Mouse (Mus musculus) 3134 (cell line): ENCODE data around the gene Spint1.

Source experiments
- DNase-seq: peaks from one replicate; pipeline ENCODE4 v3.0.0-alpha.2; 2011; ENCODE audit warnings: low spot score; ENCODE audit not compliant: insufficient read length; ENCODE audit errors: extremely low read depth

Spint1 gene

GRCm38 (mm10) chr2:119240819-119241186 is 3.6 kb downstream of the Spint1 start:
- DNase-seq, result no peak

- DNase-seq, result no peak
These were observed 5.4 kb downstream of the Spint1 start for GRCm38 (mm10) chr2:119242548-119242947.

DNA sequence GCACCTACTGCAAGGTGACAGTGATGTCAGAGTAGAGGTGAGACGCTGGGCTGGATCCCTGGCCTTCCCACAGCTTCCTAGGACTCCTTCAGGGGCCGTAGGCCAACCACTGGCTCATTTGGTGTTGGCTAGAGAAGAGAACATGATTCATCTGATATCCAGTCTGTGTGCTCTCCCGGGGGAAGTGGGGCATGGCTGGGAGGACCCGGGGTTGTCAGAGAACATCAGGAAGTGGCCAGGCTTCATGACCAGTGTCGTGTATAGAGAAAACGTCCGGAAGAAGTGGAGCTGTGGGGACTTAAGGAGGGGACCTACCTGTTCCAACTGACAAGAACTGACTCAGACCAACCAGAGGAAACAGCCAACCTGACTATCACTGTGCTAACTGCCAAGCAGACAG is 8.1 kb downstream of the Spint1 start:
- no peak for DNase-seq

- DNase-seq, result no peak
These were observed 10.7 kb downstream of the Spint1 start for GRCm38 (mm10) chr2:119247904-119248303.

DNA sequence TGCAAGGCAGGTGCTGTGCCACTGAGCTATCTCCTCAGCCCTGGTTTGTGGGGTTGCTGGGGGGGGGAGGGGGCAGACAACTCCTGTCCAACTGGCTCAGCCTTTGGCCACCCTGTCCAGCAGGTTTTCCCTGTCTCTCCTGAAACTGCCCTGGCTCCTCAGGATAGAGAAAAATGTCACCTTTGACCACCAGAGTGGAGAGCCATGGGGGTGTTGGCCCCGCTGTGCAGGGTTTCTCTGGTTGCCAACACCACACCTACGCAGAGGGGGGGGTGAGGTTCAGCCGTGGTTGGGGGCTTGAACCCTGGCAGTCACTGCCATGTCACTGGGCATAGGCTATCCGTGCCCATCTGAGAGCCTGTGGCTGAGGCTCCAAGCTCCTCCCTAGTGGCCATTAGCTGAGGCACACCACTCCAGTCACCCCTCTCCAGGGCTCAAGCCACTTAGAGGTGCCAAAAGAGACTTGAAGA is 12.5 kb downstream of the Spint1 start:
- DNase-seq, result no peak

- no peak for DNase-seq
These were observed 13.2 kb downstream of the Spint1 start for GRCm38 (mm10) chr2:119250377-119250776.

DNA sequence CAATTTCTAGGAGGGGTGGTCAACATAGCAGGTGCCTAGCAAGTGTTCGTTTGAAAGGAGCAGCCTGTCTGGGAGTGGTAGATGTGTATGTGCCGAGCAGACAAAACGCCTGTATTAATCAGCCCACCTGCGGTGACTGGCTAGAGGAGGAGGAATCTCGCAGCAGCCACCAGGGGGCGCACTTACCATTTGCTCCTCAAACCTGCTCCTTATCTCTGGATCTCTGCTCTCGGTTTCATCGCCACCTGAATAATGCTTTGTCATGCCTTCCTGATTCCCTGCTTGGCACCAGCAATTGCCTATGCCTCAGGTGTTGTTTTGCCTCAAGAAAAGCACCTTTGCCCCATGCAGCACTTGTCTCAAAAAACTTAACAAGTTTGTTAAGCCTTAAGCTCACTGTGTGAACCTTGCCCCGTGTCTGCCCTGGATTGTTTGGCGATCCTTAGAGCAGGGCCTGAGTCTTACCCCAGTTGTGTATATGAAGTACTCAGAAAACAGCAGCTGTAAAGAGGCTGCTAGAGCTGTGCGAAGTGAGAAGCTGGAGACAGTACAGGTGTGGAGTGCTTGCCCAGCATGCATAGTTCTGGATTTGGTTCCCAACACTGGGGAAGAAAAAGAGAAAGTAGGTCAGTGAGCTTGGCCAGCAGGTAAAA is 13.8 kb downstream of the Spint1 start:
- peak; percentile 54 for DNase-seq

GRCm38 (mm10) chr2:119254976-119255375 is 17.8 kb downstream of the Spint1 start:
- no peak for DNase-seq

- no peak for DNase-seq
These were observed 23.4 kb downstream of the Spint1 start for GRCm38 (mm10) chr2:119260518-119260917.

GRCm38 (mm10) chr2:119261326-119261725 is 24.2 kb downstream of the Spint1 start:
- no peak for DNase-seq

GRCm38 (mm10) chr2:119262978-119263377 is 25.8 kb downstream of the Spint1 start:
- peak; percentile 94 for DNase-seq

DNA sequence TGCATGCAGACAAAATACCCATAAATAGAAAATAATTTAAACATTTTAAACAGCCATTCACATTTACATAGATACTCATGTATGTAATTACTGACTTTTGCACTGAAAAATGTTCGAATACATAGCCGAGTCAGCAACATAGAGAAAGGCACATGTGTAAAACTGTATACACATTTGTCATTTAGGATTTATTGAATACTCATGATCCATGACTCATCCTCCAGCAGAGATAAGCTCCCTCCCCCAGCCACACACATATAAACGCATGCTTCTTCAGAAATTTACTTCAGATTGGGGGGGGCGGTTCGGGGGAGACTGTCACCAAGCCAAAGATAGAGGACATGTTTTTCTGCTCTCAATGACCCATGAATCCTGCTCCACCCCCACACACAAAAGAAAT is 26.7 kb downstream of the Spint1 start:
- no peak for DNase-seq

GRCm38 (mm10) chr2:119270286-119270642 is 33.1 kb downstream of the Spint1 start:
- DNase-seq, result no peak

DNA sequence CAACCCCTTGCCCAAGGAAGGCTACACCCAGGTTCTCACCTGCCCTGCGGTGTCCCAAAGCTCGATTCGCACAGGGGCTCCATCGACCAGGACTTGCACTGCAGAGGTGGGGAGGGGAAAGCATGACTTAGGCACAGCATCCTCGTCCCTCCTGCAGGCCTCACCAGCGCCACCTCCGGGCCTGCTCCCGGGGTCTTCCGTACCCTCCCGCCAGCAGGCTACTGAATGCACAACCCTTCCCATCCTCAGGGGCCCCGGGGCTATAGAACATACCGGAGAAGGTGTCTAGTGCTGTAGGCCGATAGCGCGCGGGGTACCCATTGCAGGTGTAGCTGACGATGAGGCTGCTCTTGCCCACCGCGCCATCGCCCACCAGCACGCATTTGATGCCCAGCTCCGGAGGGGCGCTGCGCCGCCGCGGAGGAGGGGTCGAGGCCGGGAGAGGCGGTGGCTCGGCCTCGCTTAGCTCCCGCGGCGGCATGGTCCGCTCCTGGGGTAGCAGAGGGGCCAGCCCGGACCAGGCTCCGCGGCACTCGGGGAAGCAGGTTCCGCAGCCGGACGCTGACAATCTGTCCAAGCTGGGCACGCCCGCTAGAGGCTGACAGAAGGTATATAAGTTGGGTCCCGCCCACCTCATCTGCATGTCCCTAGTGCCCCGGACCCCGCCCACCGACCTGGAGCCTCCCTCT is 33.6 kb downstream of the Spint1 start, which contains the start of gene Rhov:
Rhov (minus strand) TSS at position 630 of the 689 bp plus-strand sequence.
- no peak for DNase-seq

GRCm38 (mm10) chr2:119274126-119274525 is 37.0 kb downstream of the Spint1 start:
- no peak for DNase-seq

GRCm38 (mm10) chr2:119276926-119277325 is 39.8 kb downstream of the Spint1 start:
- DNase-seq, result no peak

- no peak for DNase-seq
These were observed 40.6 kb downstream of the Spint1 start for GRCm38 (mm10) chr2:119277810-119278209.

GRCm38 (mm10) chr2:119281899-119282565 is 44.9 kb downstream of the Spint1 start:
- no peak for DNase-seq

DNA sequence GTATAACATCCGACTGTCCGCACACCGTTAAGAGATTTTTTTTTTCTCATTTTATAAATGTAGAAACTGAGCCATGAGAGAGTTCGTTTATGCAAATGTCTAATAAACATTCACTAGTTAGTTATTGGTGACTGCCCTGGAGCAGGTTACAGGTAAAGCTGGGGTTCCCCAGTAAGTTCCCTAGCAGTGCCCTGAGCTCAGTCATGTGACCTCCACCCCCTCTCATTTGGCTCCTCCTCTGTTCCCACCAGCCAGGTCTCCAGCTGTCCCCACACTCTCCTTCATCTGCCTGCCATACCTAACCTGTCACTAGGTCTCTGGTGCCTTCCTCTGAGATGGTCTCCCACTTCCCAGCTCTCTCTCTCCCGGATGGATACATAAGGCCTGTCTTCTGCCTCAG is 50.2 kb downstream of the Spint1 start:
- DNase-seq, result no peak

DNA sequence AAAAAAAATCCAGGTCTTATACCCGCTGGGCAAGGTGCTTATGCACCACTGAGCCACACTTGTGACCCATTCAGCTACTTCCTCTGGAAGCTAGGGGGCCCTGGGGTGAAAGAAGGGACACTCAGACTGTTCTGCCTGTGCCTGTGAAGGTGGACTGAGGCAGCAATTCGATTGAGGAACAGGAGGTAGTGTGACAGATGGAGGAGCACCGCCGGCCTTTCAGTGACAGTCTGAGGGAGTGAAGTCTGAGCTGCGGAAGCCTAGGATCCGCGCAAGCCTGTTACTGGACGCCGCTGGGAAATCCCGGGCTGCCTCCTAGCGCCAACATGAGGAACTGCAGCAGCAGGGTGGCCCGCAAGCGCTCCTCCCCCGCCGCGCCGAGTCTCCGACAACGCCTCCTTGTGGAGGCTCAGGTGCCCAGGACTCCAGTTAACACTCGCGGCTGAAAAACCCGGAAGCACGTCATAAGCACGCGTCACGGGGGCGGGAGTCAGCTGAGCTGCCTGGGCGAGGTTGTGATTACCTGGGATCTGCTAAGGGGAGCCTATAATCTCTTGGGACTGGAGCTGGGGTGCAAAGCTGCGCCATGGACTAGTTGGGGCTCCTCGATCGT is 51.2 kb downstream of the Spint1 start, which contains the start of gene Vps18:
Vps18 (plus strand) TSS at position 471 of the 613 bp plus-strand sequence.
- peak; percentile 97 for DNase-seq

GRCm38 (mm10) chr2:119289014-119289416 is 51.9 kb downstream of the Spint1 start:
- DNase-seq, result no peak
